Mouse (Mus musculus) B cell, adult 2 months (primary cell): ENCODE results near the gene Slc4a2.

Source experiments
- DNase-seq, 2 experiments: peaks; one replicate each; pipeline ENCODE4 v3.0.0; 2022

Slc4a2 gene

GRCm38 (mm10) chr5:24394165-24394894 is 29.3 kb upstream of the Slc4a2 start:
- DNase-seq: peak; percentile 90 to 92

DNA sequence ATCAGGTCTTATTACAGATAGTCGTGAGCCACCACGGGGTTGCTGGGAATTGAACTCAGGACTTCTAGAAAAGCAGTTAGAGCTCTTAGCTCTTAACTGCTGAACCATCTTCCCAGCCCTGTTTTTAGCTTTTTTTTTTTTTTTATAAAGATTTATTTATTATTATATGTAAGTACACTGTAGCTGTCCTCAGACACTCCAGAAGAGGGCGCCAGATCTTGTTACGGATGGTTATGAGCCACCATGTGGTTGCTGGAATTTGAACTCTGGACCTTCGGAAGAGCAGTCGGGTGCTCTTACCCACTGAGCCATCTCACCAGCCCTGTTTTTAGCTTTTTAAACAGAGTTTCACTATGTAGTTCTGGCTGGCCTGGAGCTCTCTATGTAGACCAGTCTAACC is 27.4 kb upstream of the Slc4a2 start:
- peak in 1 of 2 experiments; percentile 32 for DNase-seq

- DNase-seq: no peak
These were observed 24.0 kb upstream of the Slc4a2 start for GRCm38 (mm10) chr5:24399686-24400085.

DNA sequence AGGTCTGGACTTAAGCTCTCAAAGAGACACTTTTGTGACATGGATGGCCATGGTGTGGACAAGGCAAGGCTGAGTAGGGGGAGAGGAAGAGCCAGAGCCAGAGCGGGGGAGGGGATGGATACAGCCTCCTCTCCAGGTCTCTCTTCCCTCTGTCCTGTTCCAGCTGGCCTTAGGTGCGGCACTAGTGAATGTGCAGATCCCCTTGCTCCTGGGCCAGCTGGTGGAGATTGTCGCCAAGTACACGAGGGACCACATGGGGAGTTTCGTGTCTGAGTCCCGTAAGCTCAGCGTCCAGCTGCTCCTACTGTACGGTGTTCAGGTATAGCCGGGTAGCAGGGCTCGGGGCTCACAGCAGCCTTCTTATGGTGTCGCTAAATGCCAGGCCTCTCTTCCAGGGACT is 23.3 kb upstream of the Slc4a2 start:
- no peak for DNase-seq

GRCm38 (mm10) chr5:24400911-24401605 is 22.6 kb upstream of the Slc4a2 start:
- DNase-seq: no peak

DNA sequence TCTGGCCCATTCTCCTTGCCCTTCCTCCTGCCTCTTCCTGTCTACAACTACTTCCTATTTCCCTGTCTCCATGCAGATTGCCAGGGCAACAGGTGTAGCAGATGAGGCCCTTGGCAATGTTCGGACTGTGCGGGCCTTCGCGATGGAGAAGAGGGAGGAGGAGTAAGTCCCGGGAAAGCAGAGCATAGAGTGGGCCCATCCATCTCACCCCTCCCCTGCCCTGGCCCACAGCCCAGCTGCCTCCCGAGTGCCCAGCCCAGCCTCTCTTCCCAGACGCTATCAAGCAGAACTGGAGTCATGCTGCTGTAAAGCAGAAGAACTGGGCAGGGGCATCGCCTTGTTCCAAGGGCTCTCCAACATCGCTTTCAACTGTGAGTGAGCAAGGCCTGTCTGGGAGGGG is 21.7 kb upstream of the Slc4a2 start:
- DNase-seq: no peak

DNA sequence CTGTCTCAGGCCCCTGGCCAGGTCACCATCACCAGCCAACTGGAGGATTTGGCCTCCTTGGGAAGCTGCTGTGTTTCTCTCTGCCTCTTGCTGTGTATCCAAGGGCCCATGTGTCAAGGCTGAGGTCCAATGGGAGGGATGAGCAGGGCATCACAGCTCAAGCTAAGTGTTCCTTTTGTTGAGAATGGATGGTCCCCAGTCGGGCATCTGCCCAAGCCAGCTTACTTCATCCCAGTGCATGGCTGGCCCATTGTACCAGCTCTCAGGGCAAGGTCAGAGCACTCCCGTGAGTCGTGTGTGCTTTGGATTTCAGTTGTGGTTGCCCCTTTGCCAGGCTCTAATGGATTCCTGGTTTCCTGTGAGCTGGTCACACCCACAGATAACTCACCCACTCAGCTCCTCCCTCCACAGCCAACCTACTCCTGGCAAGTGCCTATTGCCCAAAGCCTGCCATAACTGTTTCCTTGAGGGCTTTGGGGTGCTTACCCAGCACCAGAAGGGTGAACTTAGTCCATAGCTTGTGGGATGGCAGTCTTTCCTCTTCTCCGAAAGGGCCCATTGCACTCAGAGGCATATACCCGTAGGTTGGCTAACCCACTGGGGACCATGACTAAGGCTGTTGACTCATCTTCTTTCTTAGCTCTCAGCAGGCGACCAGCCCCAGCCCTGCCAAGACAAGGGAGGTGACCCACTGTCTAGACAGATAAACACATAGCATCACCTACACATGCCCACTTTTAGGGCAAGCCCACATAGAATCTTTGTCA is 18.9 kb upstream of the Slc4a2 start:
- DNase-seq: no peak

GRCm38 (mm10) chr5:24405389-24405876 is 18.2 kb upstream of the Slc4a2 start:
- no peak for DNase-seq

DNA sequence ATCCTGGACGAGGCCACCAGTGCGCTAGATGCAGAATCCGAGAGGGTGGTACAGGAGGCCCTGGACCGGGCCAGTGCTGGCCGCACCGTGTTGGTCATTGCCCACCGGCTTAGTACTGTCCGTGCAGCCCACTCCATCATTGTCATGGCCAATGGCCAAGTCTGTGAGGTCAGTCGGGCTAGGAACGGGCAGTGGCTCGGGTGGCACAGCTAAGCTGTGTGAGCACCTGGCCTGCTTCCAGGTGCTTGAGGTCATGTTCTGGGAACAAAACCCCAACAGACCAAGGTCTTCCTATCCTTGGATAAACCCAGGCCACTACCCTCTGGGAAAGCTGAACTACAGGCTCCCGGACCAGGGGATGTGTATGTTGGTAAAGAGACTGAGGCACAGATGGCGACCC is 15.0 kb upstream of the Slc4a2 start:
- no peak for DNase-seq

GRCm38 (mm10) chr5:24409466-24409865 is 14.2 kb upstream of the Slc4a2 start:
- DNase-seq: no peak

- DNase-seq: no peak
These were observed 11.6 kb upstream of the Slc4a2 start for GRCm38 (mm10) chr5:24412063-24412462.

GRCm38 (mm10) chr5:24413042-24413693 is 10.5 kb upstream of the Slc4a2 start, which contains the start of gene Asic3:
Asic3 (plus strand) TSS chr5:24413392.
- no peak for DNase-seq

DNA sequence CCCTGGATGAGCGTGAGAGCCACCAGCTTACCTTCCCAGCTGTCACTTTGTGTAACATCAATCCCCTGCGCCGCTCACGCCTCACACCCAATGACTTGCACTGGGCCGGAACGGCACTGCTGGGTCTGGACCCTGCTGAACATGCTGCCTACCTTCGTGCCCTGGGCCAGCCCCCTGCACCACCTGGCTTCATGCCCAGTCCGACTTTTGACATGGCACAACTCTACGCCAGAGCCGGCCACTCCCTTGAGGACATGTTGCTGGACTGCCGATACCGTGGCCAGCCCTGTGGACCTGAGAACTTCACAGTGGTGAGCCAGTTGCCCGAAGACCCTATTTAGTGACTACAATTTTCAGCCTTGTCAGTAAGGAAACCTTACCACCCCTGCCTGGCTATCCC is 9.7 kb upstream of the Slc4a2 start:
- DNase-seq: no peak

DNA sequence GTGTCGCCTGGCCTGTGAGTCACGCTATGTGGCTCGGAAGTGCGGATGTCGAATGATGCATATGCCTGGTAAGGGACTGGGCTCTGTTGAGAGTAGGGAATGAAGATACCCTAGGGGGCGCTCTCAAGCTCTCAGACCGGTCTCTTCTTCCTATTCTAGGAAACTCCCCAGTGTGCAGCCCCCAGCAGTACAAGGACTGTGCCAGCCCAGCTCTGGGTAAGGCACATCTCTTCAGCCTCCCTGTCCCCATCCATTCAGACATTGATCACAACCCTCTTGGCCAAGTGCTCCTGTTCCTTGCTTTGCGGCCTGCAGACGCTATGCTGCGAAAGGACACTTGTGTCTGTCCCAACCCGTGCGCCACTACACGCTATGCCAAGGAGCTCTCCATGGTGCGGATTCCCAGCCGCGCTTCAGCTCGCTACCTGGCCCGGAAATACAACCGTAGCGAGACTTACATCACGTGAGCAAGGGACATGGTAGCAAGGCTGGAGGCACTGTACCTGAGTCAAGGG is 7.4 kb upstream of the Slc4a2 start:
- DNase-seq: peak; percentile 79 to 82

GRCm38 (mm10) chr5:24417587-24417986 is 6.0 kb upstream of the Slc4a2 start:
- no peak for DNase-seq

DNA sequence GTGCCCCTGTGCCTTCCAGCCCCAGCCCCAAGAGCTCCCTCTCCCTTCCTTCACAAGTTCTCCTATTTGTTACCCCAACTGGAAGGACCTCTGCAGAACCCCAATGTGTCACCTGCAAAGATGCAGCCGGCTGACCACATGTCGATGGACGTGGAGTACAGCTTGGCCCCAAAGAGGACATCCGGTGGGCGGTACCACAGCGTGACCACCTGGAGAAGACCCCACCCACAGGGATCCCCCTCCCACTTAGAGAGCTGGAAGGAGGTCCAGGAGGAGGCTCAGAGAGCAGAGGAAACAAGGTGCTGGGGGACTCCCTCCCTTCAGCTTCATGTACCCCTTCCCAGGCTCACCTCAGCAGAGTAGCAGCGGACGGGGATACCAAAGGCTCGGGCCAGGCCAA is 3.3 kb upstream of the Slc4a2 start:
- DNase-seq: no peak

- peak in 1 of 2 experiments; percentile 30 for DNase-seq
These were observed 556 bp downstream of the Slc4a2 start for GRCm38 (mm10) chr5:24424004-24424781.

GRCm38 (mm10) chr5:24424861-24425411 is 1.3 kb downstream of the Slc4a2 start:
- peak; percentile 86 to 91 for DNase-seq

DNA sequence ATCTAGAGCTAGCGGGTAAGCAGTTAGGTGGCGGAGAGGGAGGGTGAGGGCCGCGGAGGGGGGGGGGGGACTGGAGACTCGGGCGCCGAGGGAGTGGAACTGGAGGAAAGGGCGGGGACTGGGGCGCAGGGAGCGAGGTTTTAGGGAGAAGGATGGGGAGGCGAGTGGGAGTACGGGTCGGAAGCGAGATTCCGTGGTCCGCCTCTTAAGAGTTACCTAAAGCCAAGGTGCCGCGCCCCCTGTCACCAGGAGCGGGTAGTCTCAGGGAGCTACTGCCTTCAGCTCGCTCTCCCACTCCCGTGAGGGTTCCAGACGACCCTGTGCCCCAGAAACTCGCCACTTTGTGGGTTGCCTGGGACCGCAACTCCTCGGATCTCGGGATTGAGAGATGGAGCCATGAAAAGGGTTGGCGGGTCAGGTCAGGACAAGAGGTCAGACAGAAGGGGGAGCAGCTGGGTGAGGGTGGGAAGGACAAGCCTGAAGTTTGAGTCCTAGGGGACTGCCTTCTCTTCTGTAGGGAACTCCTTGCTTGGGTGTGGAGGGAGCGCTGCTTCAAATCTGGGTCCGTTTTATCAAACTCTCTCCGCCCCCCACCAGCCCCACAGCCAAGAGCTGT is 1.9 kb downstream of the Slc4a2 start:
- DNase-seq: no peak

- DNase-seq: peak; percentile 5 to 13
These were observed 2.4 kb downstream of the Slc4a2 start for GRCm38 (mm10) chr5:24426037-24426432.
